Mouse (Mus musculus) cerebellum, postnatal 36 days (tissue): ENCODE measurements around the gene Map3k14.

Source experiments
- DNase-seq, 2 experiments: peaks; one replicate each; pipeline ENCODE4 v3.0.0; 2021 to 2022; ENCODE audit warnings: mixed read lengths in 2 of 2

The Map3k14 gene

DNA sequence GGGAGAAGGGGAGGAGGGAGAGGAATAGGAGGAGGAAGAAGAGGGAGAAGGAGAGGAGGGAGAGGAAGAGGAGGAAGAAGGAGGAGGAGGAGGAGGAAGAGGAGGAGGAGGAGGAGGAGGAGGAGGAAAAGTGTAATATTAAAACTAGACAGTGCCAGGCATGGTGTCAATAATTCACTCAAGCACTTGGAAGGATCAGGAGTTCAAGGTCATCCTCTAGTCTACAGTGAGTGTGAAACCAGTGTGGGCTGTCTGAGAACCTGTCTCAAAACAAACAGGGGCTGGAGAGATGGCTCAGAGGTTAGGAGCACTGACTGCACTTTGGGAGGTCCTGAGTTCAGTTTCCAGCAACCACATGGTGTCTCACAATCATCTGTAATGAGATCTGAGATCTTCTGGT lies 64.9 kb downstream of the Map3k14 start:
- no peak for DNase-seq

GRCm38 (mm10) chr11:103201664-103202063 lies 65.6 kb downstream of the Map3k14 start:
- peak; percentile 71 to 78 for DNase-seq

- peak; percentile 88 to 90 for DNase-seq
These were observed 68.1 kb downstream of the Map3k14 start for GRCm38 (mm10) chr11:103198911-103199803.

DNA sequence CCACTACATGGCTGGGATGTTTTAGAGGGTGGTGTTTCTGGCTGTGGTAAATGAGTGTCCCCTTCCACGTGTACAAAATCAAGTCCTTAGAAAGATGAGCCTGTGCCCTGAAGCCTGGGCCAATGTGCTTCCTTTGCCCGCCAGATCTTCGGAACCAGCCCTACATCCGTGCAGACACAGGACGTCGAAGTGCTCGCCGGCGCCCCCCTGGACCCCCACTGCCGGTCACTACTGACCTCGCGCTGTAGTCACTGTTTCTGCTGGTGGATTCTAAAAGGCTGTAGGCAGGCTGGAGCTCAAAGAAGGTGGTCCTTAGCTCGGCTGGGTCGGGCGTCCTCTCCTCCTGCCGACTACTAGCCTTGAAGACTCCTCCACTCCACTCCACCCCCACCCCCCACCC lies 68.9 kb downstream of the Map3k14 start:
- peak in 1 of 2 experiments; percentile 34 for DNase-seq

DNA sequence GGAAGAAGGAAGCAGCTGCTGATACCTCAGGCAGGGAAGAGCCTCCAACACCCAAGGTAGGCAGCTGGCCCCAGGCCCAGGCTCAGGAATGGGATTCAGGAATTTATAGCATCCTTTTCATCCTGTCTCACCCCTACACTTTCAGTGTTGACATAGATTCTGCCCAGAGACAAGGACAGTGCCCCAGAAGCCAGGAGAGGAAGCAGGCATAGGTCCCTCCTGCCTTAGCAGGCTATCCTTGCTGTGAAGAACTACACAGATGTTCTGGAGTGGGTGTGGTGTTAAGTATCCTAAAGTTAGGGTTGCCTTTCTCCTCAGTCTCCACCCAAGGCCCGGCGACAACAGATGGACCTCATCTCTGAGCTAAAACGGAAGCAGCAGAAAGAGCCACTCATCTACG lies 69.9 kb downstream of the Map3k14 start:
- no peak for DNase-seq

DNA sequence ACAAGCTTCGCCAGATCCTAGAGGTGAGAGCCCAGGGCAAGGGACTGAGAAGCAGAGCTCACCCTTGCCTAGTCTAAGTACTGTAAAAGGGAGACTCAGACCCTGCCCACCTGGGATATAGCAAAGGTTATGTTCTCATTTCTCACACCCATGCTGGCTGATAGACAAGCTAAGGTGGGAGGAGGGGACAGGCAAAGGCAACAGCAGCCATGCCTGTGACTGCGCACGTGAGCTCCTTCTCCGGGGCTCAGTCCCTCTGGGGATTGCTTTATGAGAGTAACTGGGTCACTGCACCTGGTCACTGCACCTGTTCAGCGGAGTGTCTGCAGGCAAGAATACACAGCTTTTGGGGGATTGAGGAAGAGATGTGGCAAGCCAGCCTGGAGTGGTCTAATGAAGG lies 71.6 kb downstream of the Map3k14 start:
- DNase-seq, result peak in 1 of 2 experiments; percentile 30

- peak in 1 of 2 experiments; percentile 31 for DNase-seq
These were observed 72.0 kb downstream of the Map3k14 start for GRCm38 (mm10) chr11:103195236-103195635.

- no peak for DNase-seq
These were observed 73.5 kb downstream of the Map3k14 start for GRCm38 (mm10) chr11:103193825-103194168.

DNA sequence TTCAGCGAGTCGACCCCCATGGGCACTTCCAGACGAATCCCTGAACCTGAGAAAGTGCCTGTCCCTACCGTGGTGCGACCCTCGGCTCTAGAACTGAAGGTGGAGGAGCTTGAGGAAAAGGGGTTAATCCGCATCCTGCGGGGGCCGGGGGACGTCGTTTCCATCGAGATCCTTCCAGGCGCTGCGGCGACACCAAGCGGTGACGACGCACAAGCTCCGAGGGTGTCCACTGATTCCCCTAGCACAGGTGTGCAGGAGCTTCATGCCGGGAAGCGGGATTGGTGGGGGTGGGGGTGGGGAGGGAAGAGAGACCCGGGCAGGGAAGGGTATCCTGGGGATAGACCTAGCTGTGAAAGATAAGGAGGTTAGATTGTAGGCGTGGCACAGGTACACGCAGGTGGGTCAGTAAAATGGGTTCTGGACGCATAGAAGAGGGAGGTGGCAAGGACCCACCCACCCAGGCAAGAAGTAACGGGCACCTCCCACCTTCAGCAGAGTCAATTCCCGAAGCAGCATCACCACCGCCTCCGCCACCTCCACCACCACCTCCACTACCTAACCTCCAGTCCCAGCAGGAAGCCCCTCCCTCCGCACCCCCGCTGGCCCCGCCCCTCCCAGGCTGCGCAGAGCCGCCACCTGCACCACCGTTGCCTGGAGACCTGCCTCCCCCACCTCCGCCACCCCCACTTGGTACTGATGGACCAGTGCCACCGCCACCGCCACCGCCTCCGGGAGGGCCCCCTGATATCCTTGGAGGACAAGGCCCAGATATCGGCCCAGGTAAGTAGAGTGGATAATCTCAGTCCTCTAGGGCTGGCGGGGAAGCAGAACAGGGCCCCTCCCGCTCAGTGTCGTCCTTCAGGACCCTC lies 74.1 kb downstream of the Map3k14 start:
- DNase-seq, result peak; percentile 78 to 82

GRCm38 (mm10) chr11:103192230-103192955 lies 74.9 kb downstream of the Map3k14 start:
- DNase-seq, result peak; percentile 54 to 57

DNA sequence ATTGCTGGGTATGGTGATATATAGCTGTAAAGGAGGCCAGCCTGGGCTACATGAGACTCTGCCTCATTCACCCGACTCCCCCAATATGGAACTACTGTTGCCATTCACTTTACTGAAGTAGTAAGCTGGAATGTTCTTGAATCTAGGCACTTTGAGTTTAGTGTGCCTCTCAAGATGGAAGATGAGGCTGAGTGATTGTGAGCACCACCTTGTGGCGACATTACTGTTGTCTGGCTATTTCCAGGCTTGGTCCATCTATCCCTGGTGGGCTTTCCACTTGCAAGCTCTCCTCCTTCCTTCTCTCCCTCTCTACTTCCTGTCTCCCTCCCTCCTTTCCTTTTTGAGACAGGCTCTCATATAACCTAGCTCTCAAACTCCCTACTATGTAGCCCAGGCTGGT lies 82.4 kb downstream of the Map3k14 start:
- DNase-seq, result peak; percentile 57 to 64

DNA sequence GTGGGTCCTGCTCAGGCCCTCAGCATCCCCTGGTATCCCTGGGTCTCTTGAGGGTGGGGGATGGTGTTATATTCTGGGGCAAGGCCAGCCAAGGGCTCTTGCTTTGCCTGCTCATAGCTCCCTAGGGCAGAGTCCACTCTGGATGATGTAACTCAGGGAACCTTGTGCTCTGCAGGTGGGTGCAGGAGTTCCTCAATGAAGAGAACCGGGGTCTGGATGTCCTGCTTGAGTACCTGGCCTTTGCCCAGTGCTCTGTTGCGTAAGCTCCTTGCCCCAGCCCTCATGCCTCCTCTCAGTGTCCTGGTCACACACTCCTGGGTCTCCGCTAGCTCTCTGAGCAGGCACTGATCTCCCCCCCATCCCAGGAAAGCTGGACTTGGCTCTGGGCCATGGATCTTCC lies 85.4 kb downstream of the Map3k14 start:
- DNase-seq, result no peak

GRCm38 (mm10) chr11:103181349-103181748 lies 85.9 kb downstream of the Map3k14 start:
- no peak for DNase-seq

GRCm38 (mm10) chr11:103180426-103180825 lies 86.8 kb downstream of the Map3k14 start:
- DNase-seq, result no peak

DNA sequence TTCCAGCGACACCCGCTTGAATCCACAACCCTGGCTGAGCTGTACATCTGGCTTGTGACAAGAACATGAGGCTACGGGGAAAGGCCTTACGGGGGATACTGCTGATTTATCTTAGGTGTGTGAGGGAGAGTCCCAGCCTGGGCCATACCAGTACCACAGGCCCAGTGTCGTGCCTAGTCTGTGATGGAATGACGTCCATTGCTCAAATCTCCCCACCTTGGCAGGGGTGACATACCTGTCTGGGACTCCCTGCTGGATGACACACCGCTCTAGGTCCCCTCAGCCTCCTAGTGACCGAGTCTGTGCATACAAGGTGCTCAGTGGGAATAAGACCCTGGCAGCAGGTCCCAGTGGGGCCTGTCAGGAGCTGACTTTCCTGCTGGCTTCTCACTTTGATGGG lies 88.5 kb downstream of the Map3k14 start:
- DNase-seq, result no peak

GRCm38 (mm10) chr11:103177815-103178485 lies 89.3 kb downstream of the Map3k14 start:
- DNase-seq, result no peak

GRCm38 (mm10) chr11:103177216-103177615 lies 90.1 kb downstream of the Map3k14 start:
- DNase-seq, result no peak

DNA sequence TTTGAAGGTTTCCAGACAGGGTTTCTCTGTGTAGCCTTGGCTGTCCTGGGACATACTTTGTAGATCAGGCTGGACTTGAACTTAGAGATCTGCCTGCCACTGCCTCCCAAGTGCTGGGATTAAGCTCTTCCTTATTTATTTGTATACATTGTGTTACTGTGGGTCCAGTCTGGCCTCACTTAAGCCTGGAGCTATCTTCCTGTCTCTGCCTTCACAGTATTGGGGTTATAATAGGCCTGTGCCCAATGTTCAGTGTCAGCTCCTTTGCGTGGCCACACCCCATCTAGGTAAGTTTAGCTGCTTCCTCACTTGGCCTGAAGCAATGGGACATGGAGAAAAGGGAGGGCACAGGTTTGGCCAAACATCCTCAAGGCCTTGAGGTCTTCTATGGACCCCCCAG lies 90.8 kb downstream of the Map3k14 start:
- DNase-seq, result no peak

- no peak for DNase-seq
These were observed 91.4 kb downstream of the Map3k14 start for GRCm38 (mm10) chr11:103175688-103176442.

GRCm38 (mm10) chr11:103174891-103175391 lies 92.3 kb downstream of the Map3k14 start:
- DNase-seq, result no peak

DNA sequence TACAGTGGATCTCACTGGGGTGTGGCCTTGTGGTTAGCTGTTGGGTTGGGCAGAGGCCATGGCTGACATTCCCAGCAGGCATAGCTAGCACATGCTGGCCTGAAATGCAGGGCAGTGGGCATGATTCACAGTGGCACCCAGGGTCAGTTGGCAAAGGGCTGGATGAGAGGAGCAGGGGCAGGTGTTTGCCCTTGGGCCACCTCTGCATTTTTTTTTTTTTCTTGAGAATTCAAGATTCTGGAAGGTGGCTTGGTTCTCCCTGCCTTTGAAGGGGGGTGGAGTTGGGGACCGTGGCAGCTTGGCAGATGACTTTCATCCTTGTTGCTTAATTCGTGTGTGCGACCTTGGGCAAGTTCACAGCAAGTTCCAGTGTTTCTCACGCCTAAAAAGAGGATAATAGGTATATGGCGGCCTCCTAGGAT lies 92.8 kb downstream of the Map3k14 start:
- DNase-seq, result no peak
